Mouse (Mus musculus) right cerebral cortex, postnatal 14 days (tissue): Measurements from ENCODE around the gene Olfr1130.
"Not testable (repeated sequence)": the region's sequence is repeated elsewhere in the genome, so short reads cannot be mapped to it uniquely, and the experiment has no call there.

Source experiments
- DNase-seq: peaks from one replicate; pipeline ENCODE4 v3.0.0; 2022

The Olfr1130 gene

DNA sequence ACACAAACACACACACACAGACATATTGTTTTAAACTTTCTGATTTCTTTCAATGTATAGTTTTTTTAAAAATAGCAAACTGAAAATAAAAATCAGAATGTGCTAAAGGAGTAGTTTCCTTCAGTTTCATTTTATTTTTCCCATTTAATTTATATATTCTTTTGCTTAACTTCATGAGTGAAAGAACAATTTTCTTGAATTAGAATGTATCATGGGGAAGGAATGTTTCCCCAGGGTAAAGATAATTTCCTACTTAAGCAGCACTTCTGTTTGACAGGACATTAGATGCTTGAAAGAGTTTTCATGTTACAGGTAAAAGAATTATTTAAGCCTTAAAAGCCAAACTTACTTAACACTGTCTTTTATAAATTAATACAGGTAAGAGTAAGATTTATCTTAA, at the start of gene Olfr1130:
TSS of gene Olfr1130 (plus strand) at position 301 of the 400 bp plus-strand sequence.
- not testable (repeated sequence) for DNase-seq

DNA sequence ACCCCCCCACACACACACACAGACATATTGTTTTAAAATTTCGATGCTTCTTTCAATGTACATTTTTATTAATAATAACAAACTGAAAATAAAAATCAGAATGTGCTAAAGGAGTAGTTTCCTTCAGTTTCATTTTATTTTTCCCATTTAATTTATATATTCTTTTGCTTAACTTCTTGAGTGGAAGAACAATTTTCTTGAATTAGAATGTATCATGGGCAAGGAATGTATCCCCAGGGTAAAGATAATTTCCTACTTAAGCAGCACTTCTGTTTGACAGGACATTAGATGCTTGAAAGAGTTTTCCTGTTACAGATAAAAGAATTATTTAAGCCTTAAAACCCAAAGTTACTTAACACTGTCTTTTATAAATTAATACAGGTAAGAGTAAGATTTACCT, 32.4 kb upstream of the Olfr1130 start, which contains the start of gene Olfr1129:
TSS of gene Olfr1129 (plus strand) at position 301 of the 400 bp plus-strand sequence.
- not testable (repeated sequence) for DNase-seq

DNA sequence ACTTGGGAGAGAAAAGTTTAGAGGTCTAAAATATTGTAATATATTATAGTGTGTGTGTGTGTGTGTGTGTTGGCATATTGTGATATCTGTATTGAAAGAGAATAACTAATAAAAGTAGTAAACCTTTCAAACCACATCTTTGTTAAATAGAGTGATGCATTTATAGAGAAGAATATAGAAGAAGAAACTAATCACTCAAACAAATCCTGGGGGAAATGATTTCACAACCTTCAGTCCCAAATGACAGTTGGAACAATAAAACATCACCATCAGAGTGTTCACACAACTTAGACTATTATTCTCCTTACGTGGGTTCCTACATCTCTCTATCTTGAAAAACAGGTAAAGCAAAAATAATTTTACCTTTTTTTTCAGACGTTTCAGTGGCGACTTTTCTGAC, 20.8 kb downstream of the Olfr1130 start, which contains the start of gene Olfr1131:
TSS of gene Olfr1131 (plus strand) at position 301 of the 400 bp plus-strand sequence.
- DNase-seq, result no peak

DNA sequence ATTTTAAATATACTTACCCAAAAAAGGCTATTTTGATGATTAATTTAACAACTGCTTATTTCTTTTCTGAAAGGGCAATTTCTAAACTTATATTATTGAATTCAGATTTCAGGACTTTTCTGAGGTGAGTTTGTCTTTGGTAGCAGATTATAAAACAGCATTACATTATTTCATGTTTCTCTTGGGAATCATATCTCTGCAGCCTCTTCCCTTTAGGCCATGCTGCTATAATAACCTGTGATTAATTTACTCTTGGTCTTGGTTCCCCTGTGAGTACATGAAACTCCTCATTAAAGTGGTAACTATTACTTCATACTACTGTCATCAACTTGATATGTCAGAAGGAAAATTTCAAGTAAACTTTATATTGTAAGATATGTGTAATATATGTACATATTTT, 31.4 kb downstream of the Olfr1130 start, which contains the start of gene Olfr1132:
TSS of gene Olfr1132 (minus strand) at position 101 of the 400 bp plus-strand sequence.
- no peak for DNase-seq

DNA sequence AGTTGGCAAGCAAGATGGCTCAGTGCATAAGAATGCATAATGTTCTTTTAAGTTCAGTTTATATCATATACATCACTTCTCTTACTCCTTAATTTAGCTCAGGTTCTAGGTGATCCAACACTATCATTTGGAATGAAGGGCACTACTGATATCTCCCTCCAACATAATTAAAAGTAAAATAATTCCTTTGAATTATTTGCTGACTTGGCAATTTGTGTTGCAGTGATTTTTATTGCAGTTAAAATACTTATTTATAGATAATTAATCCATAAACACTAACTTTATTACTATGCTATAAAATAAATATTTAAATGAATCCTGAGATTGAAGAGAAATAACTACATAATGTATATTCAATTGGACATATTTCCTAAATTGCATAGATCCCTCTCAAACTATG, 36.4 kb downstream of the Olfr1130 start:
- no peak for DNase-seq

DNA sequence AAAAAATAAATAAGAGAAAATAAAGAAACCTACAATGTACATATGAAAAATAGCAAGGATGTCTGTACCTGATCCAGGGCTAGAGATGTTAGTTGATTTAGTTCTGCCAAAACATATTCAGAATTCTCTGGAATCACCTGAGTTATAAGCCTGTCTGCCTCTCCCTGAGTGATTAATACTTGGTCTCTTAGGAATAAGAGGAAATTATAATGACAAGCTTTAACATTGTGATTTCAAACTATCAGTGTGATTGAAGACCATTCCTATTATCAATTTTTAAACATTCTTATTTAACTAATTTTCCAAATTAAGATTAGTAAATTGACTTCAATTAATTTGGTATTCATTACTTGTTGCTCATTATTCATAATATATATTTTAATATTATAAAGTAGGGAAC, 41.3 kb downstream of the Olfr1130 start, which contains the start of gene Olfr1133:
TSS of gene Olfr1133 (minus strand) at position 101 of the 400 bp plus-strand sequence.
- no peak for DNase-seq

DNA sequence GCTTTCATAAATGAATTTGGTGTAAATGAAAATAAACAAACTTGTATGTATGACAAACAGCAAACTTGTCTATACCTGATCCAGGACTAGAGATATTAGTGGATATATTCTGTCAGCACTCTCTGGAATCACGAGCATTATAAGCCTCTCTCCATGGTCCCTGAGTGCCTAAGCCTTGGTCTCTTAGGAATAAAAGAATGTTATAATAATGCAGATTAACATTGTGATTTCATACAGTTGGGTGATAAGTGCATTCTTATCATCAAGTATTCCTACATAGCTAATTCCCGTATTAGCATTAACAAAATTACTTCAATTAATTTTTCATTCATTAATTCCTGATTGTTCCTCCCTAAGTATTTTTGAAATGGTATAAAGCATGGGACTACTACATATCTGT, 52.3 kb downstream of the Olfr1130 start, which contains the start of gene Olfr1134:
TSS of gene Olfr1134 (minus strand) at position 101 of the 400 bp plus-strand sequence.
- no peak for DNase-seq
